Mouse (Mus musculus): Measurements from ENCODE around the gene Flg2. TPM values are rescaled to one million over a fixed set of nuclear protein-coding genes. Genes with fewer than 3 reads are reported as not detected.

Flg2 gene
- not detected in 2 replicates for polyA plus RNA-seq (2014; fragmentation: Nextera tagmentation; extraction: Ambion mirVana)

DNA sequence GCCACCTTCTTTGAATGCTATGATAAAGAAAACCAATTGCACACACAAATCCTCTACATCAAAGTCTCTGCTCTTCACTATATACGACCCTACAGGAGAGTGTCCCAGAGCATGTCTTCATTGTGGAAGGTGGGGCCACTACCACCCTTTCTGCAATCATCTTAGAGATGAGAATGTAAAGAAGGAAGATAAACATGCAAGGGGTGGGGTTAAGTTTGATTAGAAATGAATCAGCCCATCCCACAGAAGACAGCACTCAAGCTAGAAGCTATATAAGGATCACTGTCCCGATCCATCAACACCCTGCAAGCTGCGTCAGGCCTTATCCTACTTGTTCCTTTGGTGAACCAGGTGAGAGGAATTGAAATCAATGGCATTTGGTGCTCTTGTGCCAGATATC lies at the start of gene Flg2:
Flg2 (plus strand) TSS at position 301 of the 400 bp plus-strand sequence.
- H3K4me2 ChIP-seq (ENCODE audit: low read length): no peak within 1 kb of the TSS
- DNase-seq (ENCODE audit: low spot score) (no peak), ATAC-seq (replicated peaks; ENCODE audit: low FRiP score, low TSS enrichment, low read depth) (no peak)
- H3K9ac ChIP-seq (ENCODE audit: low read length): no peak within 1 kb of the TSS
- no peak within 1 kb of the TSS for H3K4me3 ChIP-seq (ENCODE audit: low read depth, low read length)
- H3K27ac ChIP-seq (ENCODE audit: low read depth): no peak within 1 kb of the TSS
- 86% methylated on average over 3 of the region's 3 CpGs for WGBS
- H3K27me3 ChIP-seq (replicated peaks; ENCODE audit: control insufficient read depth, insufficient read depth, low read length): no peaks in the 10 kb centered on the region
- H3K4me1 ChIP-seq (replicated peaks; ENCODE audit: control insufficient read depth, insufficient read depth, low read length): no peaks in the 10 kb centered on the region
- H3K36me3 ChIP-seq (ENCODE audit: control insufficient read depth, insufficient read depth, low read length): no peaks in the 10 kb centered on the region
- H3K9me3 ChIP-seq (ENCODE audit: control insufficient read depth, low read length): no peaks in the 10 kb centered on the region

GRCm38 (mm10) chr3:93162502-93162901 lies 34.6 kb upstream of the Flg2 start:
- Histone ChIP-seq H3K27me3 (replicated peaks; ENCODE audit: control insufficient read depth, insufficient read depth, low read length) (no peaks in the 10 kb centered on the region), H3K9ac (ENCODE audit: low read length) (no peak overlapping the region), H3K36me3 (ENCODE audit: control insufficient read depth, insufficient read depth, low read length) (no peaks in the 10 kb centered on the region), H3K4me2 (ENCODE audit: low read length) (no peak overlapping the region), H3K4me3 (ENCODE audit: low read depth, low read length) (no peak overlapping the region), H3K4me1 (replicated peaks; ENCODE audit: control insufficient read depth, insufficient read depth, low read length) (no peaks in the 10 kb centered on the region), H3K27ac (ENCODE audit: low read depth) (no peak overlapping the region), H3K9me3 (ENCODE audit: control insufficient read depth, low read length) (no peaks in the 10 kb centered on the region)
- no peak for ATAC-seq (replicated peaks; ENCODE audit: low FRiP score, low TSS enrichment, low read depth)
- DNase-seq (ENCODE audit: low spot score): no peak
- WGBS: 51% methylated on average over 6 of the region's 6 CpGs

DNA sequence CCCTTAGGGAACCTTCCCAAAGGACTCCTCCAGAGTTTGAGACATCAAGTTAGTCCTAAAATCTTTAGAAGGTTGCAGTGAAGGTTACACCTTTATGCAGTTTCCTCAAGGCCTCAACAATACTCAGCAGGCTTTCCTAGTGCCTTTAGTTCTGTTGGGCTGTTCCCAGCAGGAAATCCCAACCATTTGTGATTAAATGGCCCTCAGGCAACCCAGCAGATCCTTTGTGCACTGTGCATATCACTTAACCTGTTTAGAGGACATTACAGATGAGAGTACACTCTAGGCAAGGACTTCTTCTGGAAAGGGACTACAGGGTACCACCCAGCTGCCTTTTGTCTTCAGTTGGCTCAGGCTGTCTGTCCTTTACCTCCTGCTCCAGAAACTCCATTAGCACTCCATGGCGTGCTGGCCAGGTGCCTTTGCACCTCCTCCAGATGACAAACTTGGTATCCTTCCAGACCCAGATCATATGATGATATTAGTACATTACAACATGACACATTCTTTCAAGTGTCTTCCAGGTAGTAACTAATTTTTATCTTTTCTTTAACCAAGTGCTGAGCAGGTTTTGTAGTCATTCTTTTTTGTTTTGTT lies 34.0 kb upstream of the Flg2 start:
- H3K27ac ChIP-seq (ENCODE audit: low read depth): no peak overlapping the region
- H3K9me3 ChIP-seq (ENCODE audit: control insufficient read depth, low read length): no peaks in the 10 kb centered on the region
- H3K27me3 ChIP-seq (replicated peaks; ENCODE audit: control insufficient read depth, insufficient read depth, low read length): no peaks in the 10 kb centered on the region
- no peak overlapping the region for H3K4me2 ChIP-seq (ENCODE audit: low read length)
- WGBS: 63% methylated on average over 1 of the region's 1 CpGs
- H3K4me3 ChIP-seq (ENCODE audit: low read depth, low read length): no peak overlapping the region
- DNase-seq (ENCODE audit: low spot score): no peak
- no peaks in the 10 kb centered on the region for H3K36me3 ChIP-seq (ENCODE audit: control insufficient read depth, insufficient read depth, low read length)
- no peaks in the 10 kb centered on the region for H3K4me1 ChIP-seq (replicated peaks; ENCODE audit: control insufficient read depth, insufficient read depth, low read length)
- no peak for ATAC-seq (replicated peaks; ENCODE audit: low FRiP score, low TSS enrichment, low read depth)
- no peak overlapping the region for H3K9ac ChIP-seq (ENCODE audit: low read length)

- no peak overlapping the region for H3K27ac ChIP-seq (ENCODE audit: low read depth)
- no peaks in the 10 kb centered on the region for H3K9me3 ChIP-seq (ENCODE audit: control insufficient read depth, low read length)
- no peaks in the 10 kb centered on the region for H3K4me1 ChIP-seq (replicated peaks; ENCODE audit: control insufficient read depth, insufficient read depth, low read length)
- no peaks in the 10 kb centered on the region for H3K27me3 ChIP-seq (replicated peaks; ENCODE audit: control insufficient read depth, insufficient read depth, low read length)
- H3K9ac ChIP-seq (ENCODE audit: low read length): no peak overlapping the region
- WGBS: 89% methylated on average over 4 of the region's 4 CpGs
- H3K4me2 ChIP-seq (ENCODE audit: low read length): no peak overlapping the region
- DNase-seq (ENCODE audit: low spot score) (no peak), ATAC-seq (replicated peaks; ENCODE audit: low FRiP score, low TSS enrichment, low read depth) (no peak)
- no peak overlapping the region for H3K4me3 ChIP-seq (ENCODE audit: low read depth, low read length)
- H3K36me3 ChIP-seq (ENCODE audit: control insufficient read depth, insufficient read depth, low read length): no peaks in the 10 kb centered on the region
Observed at GRCm38 (mm10) chr3:93180856-93181255, 16.2 kb upstream of the Flg2 start.

DNA sequence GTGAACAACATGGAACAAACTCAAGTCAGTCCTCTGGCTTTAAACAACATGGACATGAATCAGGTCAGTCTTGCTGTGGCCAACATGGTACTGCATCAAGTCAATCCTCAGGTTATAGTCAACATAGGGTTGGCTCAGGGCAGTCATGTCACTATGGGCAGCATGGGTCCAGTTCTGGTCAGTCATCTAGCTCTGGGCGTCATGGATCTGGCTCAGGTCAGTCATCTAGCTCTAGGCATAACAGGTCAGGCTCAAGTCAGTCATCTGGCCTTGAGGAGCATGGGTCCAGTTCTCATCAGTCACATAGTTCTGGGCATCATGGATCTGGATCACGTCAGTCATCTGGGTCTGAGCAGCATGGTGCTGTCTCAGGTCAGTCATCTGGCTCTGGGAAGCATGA lies 4.9 kb downstream of the Flg2 start:
- DNase-seq (ENCODE audit: low spot score): no peak
- WGBS: 77% methylated on average over 2 of the region's 2 CpGs
- peaks cover 7% of the 10 kb centered on the region; the same call in 1 of the 2 replicates for H3K9me3 ChIP-seq (ENCODE audit: control insufficient read depth, low read length)
- no peaks in the 10 kb centered on the region for H3K4me1 ChIP-seq (replicated peaks; ENCODE audit: control insufficient read depth, insufficient read depth, low read length)
- no peak for ATAC-seq (replicated peaks; ENCODE audit: low FRiP score, low TSS enrichment, low read depth)
- H3K27me3 ChIP-seq (replicated peaks; ENCODE audit: control insufficient read depth, insufficient read depth, low read length): no peaks in the 10 kb centered on the region
- no peak overlapping the region for H3K27ac ChIP-seq (ENCODE audit: low read depth)
- H3K36me3 ChIP-seq (ENCODE audit: control insufficient read depth, insufficient read depth, low read length): no peaks in the 10 kb centered on the region
- no peak overlapping the region for H3K4me3 ChIP-seq (ENCODE audit: low read depth, low read length)
- no peak overlapping the region for H3K4me2 ChIP-seq (ENCODE audit: low read length)
- H3K9ac ChIP-seq (ENCODE audit: low read length): no peak overlapping the region

DNA sequence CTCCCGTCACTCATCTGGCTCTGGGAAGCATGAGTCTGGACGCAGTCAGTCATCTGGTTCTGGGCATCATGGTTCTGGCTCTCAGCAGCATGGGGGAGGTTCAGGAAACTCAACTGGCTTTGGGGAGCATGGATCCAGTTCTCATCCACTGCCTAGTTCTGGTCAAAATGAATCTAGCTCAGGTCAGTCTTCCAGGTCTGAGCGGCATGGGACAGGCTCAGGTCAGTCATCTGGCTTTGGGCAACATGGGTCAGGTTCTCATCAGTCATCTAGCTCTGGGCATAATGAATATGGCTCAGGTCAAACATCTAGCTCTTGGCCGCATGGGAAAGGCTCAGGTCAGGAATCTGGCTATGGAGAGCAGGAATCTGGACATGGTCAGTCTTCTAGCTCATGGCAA lies 5.4 kb downstream of the Flg2 start:
- no peak overlapping the region for H3K4me3 ChIP-seq (ENCODE audit: low read depth, low read length)
- H3K4me1 ChIP-seq (replicated peaks; ENCODE audit: control insufficient read depth, insufficient read depth, low read length): no peaks in the 10 kb centered on the region
- H3K36me3 ChIP-seq (ENCODE audit: control insufficient read depth, insufficient read depth, low read length): no peaks in the 10 kb centered on the region
- H3K27me3 ChIP-seq (replicated peaks; ENCODE audit: control insufficient read depth, insufficient read depth, low read length): no peaks in the 10 kb centered on the region
- H3K27ac ChIP-seq (ENCODE audit: low read depth): no peak overlapping the region
- ATAC-seq (replicated peaks; ENCODE audit: low FRiP score, low TSS enrichment, low read depth) (no peak), DNase-seq (ENCODE audit: low spot score) (no peak)
- H3K4me2 ChIP-seq (ENCODE audit: low read length): no peak overlapping the region
- H3K9ac ChIP-seq (ENCODE audit: low read length): no peak overlapping the region
- 91% methylated on average over 4 of the region's 4 CpGs for WGBS
- H3K9me3 ChIP-seq (ENCODE audit: control insufficient read depth, low read length): peaks cover 7% of the 10 kb centered on the region; the same call in 1 of the 2 replicates

Other genes with a start within 250 kb of the Flg2 start
- gene Lce3d, start 239.9 kb upstream of the Flg2 start, polyA plus RNA-seq (2014; fragmentation: Nextera tagmentation; extraction: Ambion mirVana): not detected in 2 replicates
- gene Lce3e, start 230.2 kb upstream of the Flg2 start, polyA plus RNA-seq (2014; fragmentation: Nextera tagmentation; extraction: Ambion mirVana): not detected in 2 replicates
- not detected in 2 replicates for gene Lce3f, start 205.1 kb upstream of the Flg2 start, polyA plus RNA-seq (2014; fragmentation: Nextera tagmentation; extraction: Ambion mirVana)
- gene Crct1, start 181.6 kb upstream of the Flg2 start, polyA plus RNA-seq (2014; fragmentation: Nextera tagmentation; extraction: Ambion mirVana): not detected in 2 replicates
- gene Lce1m, start 178.2 kb upstream of the Flg2 start, polyA plus RNA-seq (2014; fragmentation: Nextera tagmentation; extraction: Ambion mirVana): not detected in 2 replicates
- not detected in 2 replicates for gene Gm4858, start 128.5 kb upstream of the Flg2 start, polyA plus RNA-seq (2014; fragmentation: Nextera tagmentation; extraction: Ambion mirVana)
- not detected in 2 replicates for gene Crnn, start 52.5 kb upstream of the Flg2 start, polyA plus RNA-seq (2014; fragmentation: Nextera tagmentation; extraction: Ambion mirVana)
- gene Flg, start 76.2 kb downstream of the Flg2 start, polyA plus RNA-seq (2014; fragmentation: Nextera tagmentation; extraction: Ambion mirVana): not detected in 2 replicates
- not detected in 2 replicates for gene Hrnr, start 122.5 kb downstream of the Flg2 start, polyA plus RNA-seq (2014; fragmentation: Nextera tagmentation; extraction: Ambion mirVana)
- gene Rptn, start 196.4 kb downstream of the Flg2 start, polyA plus RNA-seq (2014; fragmentation: Nextera tagmentation; extraction: Ambion mirVana): not detected in 2 replicates
- 0.97 and 1.4 TPM in 2 replicates for gene Tchh, start 245.1 kb downstream of the Flg2 start, polyA plus RNA-seq (2014; fragmentation: Nextera tagmentation; extraction: Ambion mirVana)